Mouse (Mus musculus) 3134 (cell line): ENCODE data around the gene Rpusd3.

Experiments used
- DNase-seq: peaks from one replicate; pipeline ENCODE4 v3.0.0-alpha.2; 2011; ENCODE audit warnings: low spot score; ENCODE audit not compliant: insufficient read length; ENCODE audit errors: extremely low read depth

The Rpusd3 gene

DNA sequence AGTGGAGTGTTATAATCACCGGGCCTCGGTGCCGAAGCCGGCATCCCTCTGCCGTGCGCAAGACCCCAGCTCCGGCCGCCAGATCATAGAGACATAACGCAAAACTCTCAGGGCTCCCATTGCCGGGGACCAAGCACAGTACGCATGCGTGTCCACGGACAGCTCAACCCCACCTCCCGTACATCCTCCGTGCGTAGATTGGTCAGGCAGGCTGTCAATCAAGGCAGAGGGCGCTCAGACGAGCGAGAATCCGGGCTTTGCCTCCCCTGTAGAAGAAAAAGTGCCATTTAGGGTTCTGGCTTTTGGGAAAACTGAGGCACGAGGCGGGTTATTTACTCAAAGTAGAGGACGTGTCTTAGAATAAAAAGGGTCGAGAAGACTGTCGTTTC, at the start of gene Rpusd3:
Gene Rpusd3 (minus strand): TSS at position 142 of the 389 bp plus-strand sequence.
- DNase-seq, result peak; percentile 89

DNA sequence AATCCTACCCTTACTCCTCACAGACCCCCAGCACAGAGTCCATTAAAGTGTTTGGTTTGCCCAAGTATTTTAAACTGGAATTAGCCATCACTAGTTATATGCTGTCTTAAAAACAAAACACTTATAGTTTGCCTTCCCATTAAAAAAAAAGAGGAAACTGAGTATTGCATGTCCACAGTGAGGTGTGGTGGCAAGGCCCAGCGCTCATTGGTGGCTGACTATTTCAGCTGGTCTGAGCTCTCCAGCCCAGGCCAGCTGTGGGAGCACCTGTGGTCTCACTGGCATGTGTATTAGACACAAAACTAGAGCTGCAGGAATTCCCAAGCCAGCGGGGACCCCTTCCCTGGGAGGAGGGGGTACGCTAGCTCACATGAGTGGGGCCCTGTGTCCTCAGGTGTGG, 49.4 kb upstream of the Rpusd3 start:
- no peak for DNase-seq

DNA sequence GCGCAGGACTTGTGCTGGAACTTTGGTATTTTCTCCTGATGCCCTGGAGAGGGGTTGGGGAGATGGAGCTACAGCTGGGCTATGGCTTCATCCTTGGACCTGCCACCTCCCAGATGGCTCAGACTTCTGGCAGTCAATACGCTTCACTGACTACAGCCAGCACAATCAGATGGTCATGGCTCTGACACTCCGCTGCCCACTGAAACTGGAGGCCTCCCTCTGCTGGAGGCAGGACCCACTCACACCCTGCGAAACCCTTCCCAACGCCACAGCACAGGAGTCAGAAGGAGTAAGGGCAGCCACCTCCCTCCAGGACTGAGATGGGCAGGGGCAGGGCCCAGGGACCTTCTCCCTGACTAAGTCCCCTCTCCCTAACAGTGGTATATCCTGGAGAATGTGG, 46.5 kb upstream of the Rpusd3 start:
- no peak for DNase-seq

DNA sequence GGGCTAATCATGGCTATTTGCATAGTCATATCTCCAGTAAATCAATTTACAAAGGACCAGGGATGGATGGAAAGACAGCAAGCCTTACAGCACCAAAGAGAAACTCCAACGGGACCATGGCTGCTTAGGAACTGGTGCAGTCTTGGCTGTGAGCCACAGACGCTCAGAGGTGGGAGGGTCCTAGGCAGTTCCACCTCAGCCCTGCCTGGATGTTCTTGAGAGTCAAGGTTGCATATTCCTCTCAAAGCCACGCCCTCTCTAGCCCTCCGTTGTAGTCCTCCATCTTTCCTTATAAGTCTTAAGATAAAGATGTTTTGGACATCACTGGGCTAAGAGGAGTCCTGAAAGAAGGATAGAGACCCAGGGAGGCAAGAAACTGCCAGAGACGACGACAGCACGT, 44.9 kb upstream of the Rpusd3 start:
- DNase-seq, result no peak

DNA sequence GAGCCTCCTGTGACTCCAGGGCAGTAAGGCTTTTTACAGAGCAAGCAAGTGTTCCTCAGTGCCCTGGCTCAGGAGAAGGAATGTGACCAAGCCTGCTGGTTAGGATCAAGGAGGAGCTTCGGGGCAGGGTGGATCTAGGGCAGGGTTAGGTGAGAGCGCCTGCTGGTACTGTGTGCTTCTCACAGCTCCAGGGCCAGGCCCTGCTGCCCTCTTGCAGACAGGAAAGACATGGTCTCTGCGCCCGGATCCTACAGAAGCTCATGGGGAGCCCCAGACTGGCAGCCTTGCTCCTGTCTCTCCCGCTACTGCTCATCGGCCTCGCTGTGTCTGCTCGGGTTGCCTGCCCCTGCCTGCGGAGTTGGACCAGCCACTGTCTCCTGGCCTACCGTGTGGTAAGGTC, 39.5 kb upstream of the Rpusd3 start:
- DNase-seq, result no peak

DNA sequence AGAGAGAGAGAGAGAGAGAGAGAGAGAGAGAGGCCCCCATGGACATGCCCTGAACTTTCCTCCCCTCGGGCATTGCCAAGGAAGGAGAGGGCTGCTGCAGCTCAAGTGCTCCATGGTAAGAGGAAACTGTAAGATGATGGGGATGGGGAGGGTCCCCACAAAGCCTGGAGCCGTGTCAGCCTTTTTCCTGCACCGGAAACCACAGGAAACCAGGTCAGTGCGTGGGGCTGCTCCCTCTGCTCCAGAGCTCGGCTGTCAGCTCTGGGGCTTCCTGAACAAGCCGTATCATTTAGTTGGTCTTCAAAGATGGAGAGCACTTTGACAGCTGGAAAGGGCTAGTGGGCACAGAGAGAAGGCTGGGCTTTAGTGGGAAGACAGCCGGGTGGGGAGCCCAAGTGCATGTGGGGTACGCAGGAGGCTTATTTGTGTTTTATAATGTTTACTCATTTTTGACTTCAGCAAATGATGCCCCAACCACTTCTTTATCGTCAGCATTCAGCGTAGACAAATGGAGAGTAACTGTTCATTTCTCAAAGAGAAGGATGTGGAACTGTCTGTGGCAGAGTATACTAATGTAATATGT, 38.9 kb upstream of the Rpusd3 start, which contains the start of gene Il17re:
Gene Il17re (plus strand): TSS at position 533 of the 583 bp plus-strand sequence.
- no peak for DNase-seq

DNA sequence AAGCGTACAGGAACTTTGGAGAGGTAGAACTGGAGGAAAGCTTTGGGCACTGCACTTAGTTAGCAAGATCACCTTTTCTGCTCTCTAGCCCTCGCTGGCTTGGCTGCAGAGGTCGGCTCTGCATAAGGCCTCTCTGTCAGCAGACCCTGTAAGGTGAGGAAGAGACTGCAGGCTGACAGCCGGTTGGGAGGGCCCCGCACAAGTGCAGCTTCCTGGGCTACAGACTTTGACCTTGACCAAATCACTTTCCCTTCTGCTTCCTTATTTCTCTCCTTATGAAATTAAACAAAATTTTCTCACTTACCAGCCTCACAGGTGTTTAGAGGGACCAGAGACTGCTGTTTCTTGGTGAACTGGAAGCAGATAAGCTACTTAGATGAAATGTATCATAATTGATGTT, 35.9 kb upstream of the Rpusd3 start:
- DNase-seq, result no peak

DNA sequence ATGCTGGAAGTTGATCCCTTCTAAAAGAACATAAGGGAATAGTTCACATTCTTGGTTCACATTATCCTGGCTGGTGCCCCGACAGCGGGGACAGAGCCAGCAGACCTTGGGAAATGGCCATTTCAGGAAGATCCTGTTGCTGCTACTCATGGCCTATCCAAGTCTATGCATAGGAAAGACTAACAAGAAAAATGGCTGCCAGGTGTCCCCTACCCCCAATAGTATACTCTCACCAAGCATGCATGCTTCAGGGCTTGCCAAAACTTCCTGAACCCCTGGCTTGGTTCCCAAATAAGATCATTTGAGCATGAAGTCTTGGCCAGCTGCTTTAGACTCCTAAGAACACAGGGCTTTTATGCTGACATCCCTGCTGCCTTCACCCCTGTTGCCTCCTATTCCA, 32.7 kb upstream of the Rpusd3 start:
- no peak for DNase-seq

DNA sequence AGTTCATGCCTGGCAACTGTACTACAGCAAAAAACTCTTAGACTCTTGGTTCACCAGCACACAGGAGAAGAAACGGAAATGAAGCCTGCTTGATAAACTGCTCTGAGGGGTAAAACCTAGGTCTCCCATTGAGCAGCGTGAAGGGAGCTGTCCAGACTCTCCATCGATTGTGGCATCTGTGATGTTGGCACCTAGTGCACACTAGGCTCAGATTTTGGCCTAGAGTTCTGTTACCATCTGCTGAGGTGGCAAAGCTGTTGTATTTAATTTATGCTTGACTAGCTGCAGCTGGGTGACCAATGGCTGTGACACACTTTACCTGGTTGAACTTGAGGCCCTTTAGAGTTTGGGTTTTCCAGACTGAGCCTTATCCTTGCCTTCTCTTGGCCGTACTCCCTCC, 28.5 kb upstream of the Rpusd3 start:
- no peak for DNase-seq

DNA sequence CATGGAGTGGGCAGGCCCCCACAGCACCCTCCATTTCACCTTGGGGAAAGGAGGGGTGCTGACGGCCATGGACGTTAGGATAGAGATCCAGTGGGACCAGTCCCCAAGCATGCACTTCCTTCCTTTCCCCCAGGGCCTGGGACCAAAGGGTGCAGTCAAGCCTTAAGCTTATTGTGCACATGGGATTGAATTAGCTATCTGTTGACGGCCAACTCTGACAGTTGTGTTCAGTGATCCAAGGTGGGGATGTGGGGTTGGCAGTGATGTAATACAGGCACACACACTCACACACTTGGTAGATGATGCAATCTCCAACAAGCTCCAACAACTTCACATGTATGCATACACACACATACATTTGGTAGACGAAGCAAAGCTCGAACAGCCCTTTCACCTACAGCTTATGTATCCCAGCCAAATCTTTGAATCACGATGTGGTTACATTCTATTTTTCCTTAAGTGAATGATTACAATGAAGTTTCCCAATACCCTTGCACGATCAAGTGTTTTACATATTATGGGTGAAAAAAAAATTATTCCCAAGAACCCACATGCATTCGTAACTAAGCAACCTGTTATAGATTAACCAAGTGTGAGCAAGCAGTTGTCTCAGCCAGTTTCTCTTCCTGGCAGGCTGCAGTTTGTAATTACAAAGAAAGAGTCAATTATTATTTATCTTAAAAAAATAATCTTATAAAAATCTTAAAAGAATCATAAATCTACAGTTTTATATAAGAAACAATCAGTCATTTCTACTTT, 25.2 kb upstream of the Rpusd3 start:
- no peak for DNase-seq

DNA sequence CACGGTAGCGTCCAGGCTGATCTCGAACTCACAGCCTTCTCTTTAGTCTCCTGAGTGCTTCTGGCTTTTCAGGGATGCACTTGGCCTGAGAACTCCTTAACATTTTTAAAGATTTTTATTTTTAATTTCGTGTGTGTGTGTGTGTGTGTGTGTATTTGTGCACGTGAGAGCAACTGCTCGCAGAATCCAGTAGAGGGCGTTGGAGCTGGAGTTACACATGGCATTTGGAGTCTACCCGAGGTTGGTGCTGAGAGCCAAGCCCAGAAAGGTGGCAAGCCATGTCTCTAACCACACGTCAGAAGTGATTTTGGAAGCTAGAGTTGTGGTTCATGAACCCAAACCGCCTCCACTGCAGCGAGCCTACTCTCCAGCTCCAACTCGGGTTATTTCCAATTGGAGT, 24.0 kb upstream of the Rpusd3 start:
- no peak for DNase-seq

DNA sequence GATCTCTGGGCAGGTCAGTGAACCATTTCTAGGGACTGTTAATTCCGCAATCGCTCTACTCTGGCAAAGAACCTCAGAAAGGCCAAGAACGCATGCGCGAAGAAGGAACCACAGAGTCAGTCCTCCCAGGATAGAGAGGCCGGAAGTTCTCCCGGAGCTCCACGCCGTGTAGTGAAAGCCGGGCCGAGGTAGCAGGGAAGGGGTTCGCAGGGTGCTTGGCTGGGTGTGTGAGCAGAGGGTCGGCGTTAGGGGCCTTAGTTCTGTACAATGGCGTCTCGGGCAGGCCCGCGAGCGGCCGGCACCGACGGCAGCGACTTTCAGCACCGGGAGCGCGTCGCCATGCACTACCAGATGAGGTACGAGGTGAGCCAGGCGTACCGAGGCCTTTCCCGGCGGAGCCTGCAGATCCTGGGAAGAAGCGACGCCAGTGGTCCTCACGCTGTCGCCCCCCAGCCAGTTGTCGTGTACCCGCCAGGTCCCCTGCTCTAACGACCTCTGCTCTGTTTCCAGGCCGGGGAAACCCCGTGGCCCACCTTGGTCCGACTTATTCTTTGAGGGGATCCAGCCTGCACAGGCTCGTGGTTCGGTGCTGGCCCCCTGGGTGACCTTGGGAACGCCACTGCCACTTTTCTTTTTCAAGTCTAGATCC, 23.4 kb upstream of the Rpusd3 start, which contains the start of gene Jagn1:
Gene Jagn1 (plus strand): TSS at position 128 of the 649 bp plus-strand sequence.
- peak; percentile 87 for DNase-seq

DNA sequence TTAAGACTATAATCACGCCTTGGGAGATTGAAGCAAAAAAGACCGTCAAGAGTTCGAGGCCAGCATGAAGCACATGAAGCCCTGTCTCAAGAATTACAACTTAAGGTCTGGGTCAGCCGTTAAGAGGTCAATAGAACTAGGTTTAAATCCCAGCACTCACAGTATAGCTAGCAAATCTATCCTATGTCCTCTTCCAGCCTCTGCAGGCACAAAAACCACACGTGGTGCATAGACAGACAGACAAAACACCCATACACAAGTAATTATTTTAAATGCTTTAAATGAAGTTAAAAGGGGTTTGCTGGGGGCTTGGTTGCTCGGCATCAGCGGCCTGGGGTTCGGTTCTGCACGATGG, 22.9 kb upstream of the Rpusd3 start:
- DNase-seq, result no peak

DNA sequence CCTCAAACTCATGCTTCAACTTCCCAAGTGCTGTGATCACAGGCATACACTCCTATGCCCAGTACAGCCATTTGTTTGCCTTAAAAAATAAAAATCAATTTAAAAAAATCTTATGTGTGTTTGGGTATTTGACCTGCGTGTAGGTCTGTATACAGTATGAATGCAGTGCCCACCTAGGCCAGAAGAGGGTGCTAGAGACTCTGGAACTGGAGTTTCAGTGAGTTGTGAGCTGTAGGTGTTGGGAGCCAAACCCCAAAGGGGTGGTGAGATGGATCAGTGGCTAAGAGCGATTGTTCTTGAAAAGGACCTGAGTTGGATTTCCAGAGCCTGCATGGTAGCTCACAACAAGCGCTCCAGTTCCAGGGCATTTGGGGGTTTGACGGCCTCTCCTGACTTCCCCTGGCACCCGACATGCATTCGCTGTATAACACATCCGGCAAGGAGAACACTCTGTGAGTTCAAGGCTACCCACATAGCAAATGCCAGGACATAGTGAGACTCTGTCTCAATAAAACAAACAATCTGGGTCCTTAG, 22.1 kb upstream of the Rpusd3 start:
- peak; percentile 70 for DNase-seq

DNA sequence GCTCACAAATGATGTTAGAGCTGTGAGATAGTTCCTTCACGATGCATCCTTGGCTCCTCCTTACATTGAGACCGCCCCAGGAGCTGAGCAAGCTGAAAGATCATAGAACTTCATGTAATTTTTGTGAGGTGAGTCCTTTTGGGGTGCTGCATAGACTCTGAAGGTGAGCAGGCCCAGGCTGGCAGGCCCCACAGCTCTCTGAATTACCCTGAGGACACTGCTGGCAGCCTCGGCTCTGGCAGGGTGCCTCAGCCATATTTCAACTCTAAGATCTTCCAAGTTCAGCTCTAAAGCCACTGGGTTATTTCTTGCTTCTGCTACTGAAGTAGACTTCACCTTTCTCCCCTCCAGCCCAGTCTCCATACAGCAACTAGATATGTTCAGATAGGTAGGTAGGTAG, 21.5 kb upstream of the Rpusd3 start:
- DNase-seq, result no peak

DNA sequence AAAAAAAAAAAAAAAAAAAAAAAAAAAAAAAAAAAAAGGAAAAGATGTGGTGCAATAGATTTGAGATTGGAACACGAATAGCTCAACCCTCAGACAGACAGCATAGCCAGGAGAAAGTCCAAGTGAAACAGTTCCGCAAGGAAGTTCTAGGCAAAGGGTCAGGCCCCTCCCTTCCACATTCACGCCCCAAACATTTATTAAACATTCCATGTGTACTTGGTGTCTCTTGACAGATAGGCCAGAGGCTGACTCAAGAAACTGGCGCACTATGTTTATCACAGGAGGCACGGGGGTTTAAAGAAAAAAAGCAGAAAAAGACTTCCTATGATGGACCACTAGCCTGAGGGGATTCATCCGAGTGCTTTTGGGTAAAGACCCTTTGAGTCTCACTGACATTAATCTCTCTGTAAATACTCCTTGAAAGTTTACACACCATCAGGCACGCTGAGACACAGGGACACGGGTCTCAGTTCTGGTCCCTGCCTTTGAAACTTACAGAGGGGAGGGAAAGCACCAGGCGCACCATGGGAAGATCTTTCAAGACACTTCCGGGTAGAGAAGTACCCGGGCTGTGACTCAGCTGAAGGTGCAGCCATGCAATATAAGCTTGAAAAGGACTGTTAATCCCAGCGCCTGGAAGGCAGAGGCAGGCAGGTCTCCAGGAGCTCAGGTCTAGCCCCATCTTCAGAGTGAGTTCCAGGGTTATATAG, 19.7 kb upstream of the Rpusd3 start:
- no peak for DNase-seq

DNA sequence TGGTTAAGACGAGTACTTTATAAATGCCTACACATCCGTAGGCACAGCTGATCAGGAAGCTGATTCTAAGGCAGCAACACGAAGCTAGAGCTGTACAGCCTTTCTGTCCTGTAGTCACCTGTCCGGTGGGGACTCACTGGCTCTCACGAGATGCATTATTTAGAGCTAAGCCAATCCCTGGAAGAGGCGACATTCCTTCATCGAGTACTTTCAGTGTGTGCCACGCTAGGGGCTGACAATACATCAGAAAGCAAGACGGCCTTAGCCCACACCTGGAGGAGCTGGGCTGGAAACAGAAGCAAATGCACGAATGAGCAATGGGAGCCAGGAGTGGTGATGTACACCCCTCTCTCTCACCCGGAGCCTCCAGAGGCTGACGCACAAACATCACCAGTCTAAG, 18.0 kb upstream of the Rpusd3 start:
- DNase-seq, result no peak

DNA sequence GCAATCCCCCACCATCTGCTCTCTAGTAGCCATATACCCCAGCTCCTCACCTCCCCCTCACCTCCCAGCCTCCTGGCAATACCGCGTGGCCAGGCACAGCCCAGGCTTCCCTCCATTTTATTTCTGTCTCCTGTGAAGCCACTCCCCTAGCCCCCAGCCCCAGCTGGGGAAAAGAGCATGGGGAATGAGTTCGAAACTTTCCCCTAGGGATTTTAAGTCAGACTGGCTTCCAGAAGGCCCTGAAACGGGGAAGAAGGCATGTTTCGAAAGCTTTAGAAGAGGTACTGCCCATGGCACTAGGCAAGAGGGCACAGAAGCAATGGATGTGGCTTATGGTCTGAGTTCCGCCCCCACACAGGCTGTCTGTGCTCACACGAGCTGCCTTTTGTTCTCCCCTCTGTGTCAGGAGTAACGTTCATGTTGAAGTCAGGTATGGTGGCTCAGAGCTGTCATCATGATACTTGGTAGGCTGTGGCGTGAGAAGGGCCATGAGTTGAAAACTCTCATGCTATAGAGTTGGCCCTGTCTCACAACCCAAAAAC, 16.6 kb upstream of the Rpusd3 start, which contains the start of gene Cidec:
Gene Cidec (minus strand): TSS at position 97 of the 542 bp plus-strand sequence.
- no peak for DNase-seq

DNA sequence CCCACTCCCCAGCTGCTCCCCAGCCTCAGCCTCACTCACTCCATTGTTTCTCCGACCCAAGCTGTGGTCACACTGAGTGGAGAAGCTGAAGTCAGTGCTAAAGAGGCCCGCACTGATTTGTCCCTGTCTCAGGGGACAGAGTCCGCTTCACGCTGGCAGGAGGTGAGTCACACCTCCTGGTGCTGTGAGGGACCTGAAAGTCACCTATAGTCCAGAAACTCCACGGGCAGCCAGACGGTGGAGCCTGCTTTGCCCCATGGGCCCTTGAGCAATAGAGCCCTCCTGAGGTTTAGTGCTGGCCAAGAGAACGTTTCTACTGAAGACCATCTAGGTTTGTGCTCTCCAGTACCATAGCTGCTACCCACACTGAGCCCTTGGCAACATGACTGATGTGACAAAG, 15.6 kb upstream of the Rpusd3 start:
- DNase-seq, result no peak

DNA sequence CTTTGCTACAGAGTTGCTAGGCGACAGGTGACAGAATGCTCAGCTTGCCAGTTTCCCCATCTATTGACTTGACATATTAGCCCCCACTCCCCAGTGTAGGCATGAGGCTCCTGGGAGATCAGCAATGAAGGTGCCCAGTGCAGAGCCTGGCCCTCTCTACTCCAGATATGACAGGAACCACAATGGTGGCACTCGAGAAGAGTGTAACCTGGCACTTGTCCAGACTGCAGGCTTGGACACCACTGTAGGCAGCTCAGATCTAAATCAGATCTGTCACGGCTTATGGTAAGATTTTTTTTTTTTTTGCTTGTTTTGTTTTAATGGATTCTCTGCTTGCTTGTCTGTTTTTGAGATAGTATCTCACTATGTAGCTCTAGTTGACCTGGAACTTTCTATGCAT, 14.5 kb upstream of the Rpusd3 start:
- DNase-seq, result no peak

DNA sequence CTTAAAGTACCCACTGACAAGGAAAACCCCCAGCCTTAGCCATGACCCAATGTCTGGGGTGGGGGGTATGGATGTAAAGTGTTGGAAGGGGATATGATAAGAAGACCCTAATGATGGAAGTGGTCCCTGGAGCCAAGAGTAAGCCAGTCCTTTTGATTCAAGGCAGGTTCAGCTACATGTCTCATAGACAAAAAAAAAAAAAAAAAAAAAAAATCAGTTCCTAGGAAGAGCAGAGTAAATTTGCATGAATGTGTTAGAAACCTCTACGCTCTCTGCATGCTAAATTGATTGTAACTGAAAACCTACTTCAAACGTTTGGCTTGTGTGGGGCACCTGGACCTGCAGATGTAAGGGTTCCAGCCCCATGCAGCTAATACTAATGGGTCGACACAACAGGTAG, 12.7 kb upstream of the Rpusd3 start:
- no peak for DNase-seq
